Mouse (Mus musculus) heart, embryonic 14.5 days (tissue): Measurements from ENCODE around the gene Hint1. TPM values are rescaled to one million over a fixed set of nuclear protein-coding genes. Genes with fewer than 3 reads are reported as not detected.

ENCODE experiments used
- ATAC-seq: fragments of 200-750 bp; cut with Nextera tagmentation; 2 replicates; pipeline ENCODE4 v1.8.0; 2017; ENCODE audit warnings: low read depth, moderate TSS enrichment; ENCODE audit not compliant: insufficient number of reproducible peaks, insufficient read depth, low FRiP score
- H3K27ac ChIP-seq, 2 experiments: fragments of 200-500 bp in 1 of 2; fragments of 300-500 bp in 1 of 2; sonication (generic) in 1 of 2; replicated peaks in 1 of 2; 2 replicates each; pipeline ENCODE4 v1.5.1; 2012 to 2014; ENCODE audit warnings: low read depth in 2 of 2, low read length in 2 of 2, control low read depth in 1 of 2, mild to moderate bottlenecking in 1 of 2, mixed read lengths in 1 of 2; ENCODE audit not compliant: control insufficient read depth in 1 of 2, insufficient read depth in 1 of 2
- H3K27me3 ChIP-seq: fragments of 300-500 bp; sonication (generic); 2 replicates; pipeline ENCODE4 v1.6.1; 2014; ENCODE audit warnings: mild to moderate bottlenecking, low read length, control low read depth; ENCODE audit not compliant: control insufficient read depth, insufficient read depth
- H3K36me3 ChIP-seq: fragments of 300-500 bp; sonication (generic); 2 replicates; pipeline ENCODE4 v1.6.1; 2014; ENCODE audit warnings: mild to moderate bottlenecking, control low read depth, low read length, mixed read lengths; ENCODE audit not compliant: control insufficient read depth, insufficient read depth
- H3K4me1 ChIP-seq, 2 experiments: fragments of 200-500 bp in 1 of 2; fragments of 300-500 bp in 1 of 2; sonication (generic) in 1 of 2; 2 replicates each; pipeline ENCODE4 v1.6.1; 2012 to 2014; ENCODE audit warnings: low read length in 2 of 2, control low read depth in 1 of 2, mixed read lengths in 1 of 2; ENCODE audit not compliant: control insufficient read depth in 2 of 2, insufficient read depth in 2 of 2
- H3K4me2 ChIP-seq: fragments of 300-500 bp; sonication (generic); 2 replicates; pipeline ENCODE4 v1.6.1; 2014; ENCODE audit warnings: mild to moderate bottlenecking, low read length
- H3K4me3 ChIP-seq, 2 experiments: fragments of 200-500 bp in 1 of 2; fragments of 300-500 bp in 1 of 2; sonication (generic) in 1 of 2; 2 replicates each; pipeline ENCODE4 v1.5.1; 2012 to 2014; ENCODE audit warnings: low read length in 2 of 2, mild to moderate bottlenecking in 2 of 2, control low read depth in 1 of 2, low read depth in 1 of 2, moderate library complexity in 1 of 2; ENCODE audit not compliant: control insufficient read depth in 1 of 2, insufficient read depth in 1 of 2
- H3K9ac ChIP-seq: fragments of 300-500 bp; sonication (generic); 2 replicates; pipeline ENCODE4 v1.6.1; 2014; ENCODE audit warnings: mild to moderate bottlenecking, low read length
- H3K9me3 ChIP-seq: fragments of 300-500 bp; sonication (generic); 2 replicates; pipeline ENCODE4 v1.6.1; 2016; ENCODE audit warnings: low read length, control low read depth; ENCODE audit not compliant: control insufficient read depth
- WGBS: fragments of 180-500 bp; shearing (Covaris S2); extraction: QIAGEN DNeasy Blood & Tissue Kit; methylation state at CpG from one replicate; pipeline ENCODE4 v1.1.7; 2014; 5-methylcytosine and 5-hydroxymethylcytosine counted together
- polyA plus RNA-seq: library from polyadenylated mRNA; unstranded; fragments of >200 nt; fragmentation: Nextera tagmentation; extraction: Ambion mirVana; gene quantifications from 2 replicates; pipeline ENCODE4 v1.2.1, GENCODE M21; 2014

Hint1 gene
- polyA plus RNA-seq, 1 experiment from 2014 or later: 753 TPM

GRCm38 (mm10) chr11:54913841-54914240 is 47.7 kb downstream of the Hint1 start:
- H3K4me2 ChIP-seq: no peak overlapping the region
- H3K36me3 ChIP-seq: peaks cover 94% of the 10 kb centered on the region
- H3K27ac ChIP-seq: no peak overlapping the region
- H3K9ac ChIP-seq: no peak overlapping the region
- no peaks in the 10 kb centered on the region for H3K27me3 ChIP-seq
- H3K4me1 ChIP-seq: no peaks in the 10 kb centered on the region
- ATAC-seq: no peak
- no peak overlapping the region for H3K4me3 ChIP-seq
- no peaks in the 10 kb centered on the region for H3K9me3 ChIP-seq
- WGBS: 94% methylated on average over 5 of the region's 5 CpGs

DNA sequence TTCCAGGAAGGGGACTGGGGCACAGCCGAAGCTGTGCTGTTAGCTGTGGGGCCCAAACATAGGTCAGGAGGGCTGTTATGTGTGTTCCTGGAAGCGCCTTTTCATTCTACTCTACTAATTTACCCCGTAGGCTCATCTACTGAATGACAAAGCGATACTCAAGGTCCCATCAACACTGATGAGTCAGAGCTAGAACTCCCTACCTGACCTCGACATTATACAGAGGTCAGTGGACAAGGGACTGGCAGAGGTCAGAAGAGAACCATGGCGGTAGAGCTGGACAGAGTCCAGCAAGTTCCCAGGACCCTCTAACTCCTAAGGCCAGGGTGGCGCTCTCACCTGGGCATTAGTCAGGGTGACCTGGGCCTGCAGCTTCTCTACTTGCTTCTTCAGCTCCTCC is 51.3 kb downstream of the Hint1 start:
- ATAC-seq: no peak

GRCm38 (mm10) chr11:54918273-54918672 is 52.1 kb downstream of the Hint1 start:
- Histone ChIP-seq H3K36me3 (peaks cover 87% of the 10 kb centered on the region), H3K9me3 (no peaks in the 10 kb centered on the region), H3K4me1 (peaks cover 12 to 19% of the 10 kb centered on the region in 2 experiments), H3K4me3 (no peak overlapping the region), H3K9ac (no peak overlapping the region), H3K27ac (no peak overlapping the region), H3K27me3 (no peaks in the 10 kb centered on the region), H3K4me2 (no peak overlapping the region)
- no peak for ATAC-seq
- WGBS: 88% methylated on average over 4 of the region's 4 CpGs

More for the DNA sequence above, 51.3 kb downstream of the Hint1 start:
- no peaks in the 10 kb centered on the region for H3K27me3 ChIP-seq
- no peak overlapping the region for H3K4me2 ChIP-seq
- 87% methylated on average over 7 of the region's 7 CpGs for WGBS
- H3K4me1 ChIP-seq: peaks cover 12 to 19% of the 10 kb centered on the region in 2 experiments
- no peak overlapping the region for H3K9ac ChIP-seq
- H3K4me3 ChIP-seq: no peak overlapping the region
- H3K9me3 ChIP-seq: no peaks in the 10 kb centered on the region
- no peak overlapping the region for H3K27ac ChIP-seq
- peaks cover 85% of the 10 kb centered on the region for H3K36me3 ChIP-seq

Other genes with a start within 250 kb of the Hint1 start
- 64.6 and 65.1 TPM in 2 replicates for gene Cdc42se2, start 78.7 kb upstream of the Hint1 start, polyA plus RNA-seq
- 17.5 and 21.7 TPM in 2 replicates for gene Lyrm7, start 5.5 kb upstream of the Hint1 start, polyA plus RNA-seq
- gene Gpx3, start 36.1 kb downstream of the Hint1 start, polyA plus RNA-seq: 1,228 and 1,448 TPM in 2 replicates
- 19.3 and 20.5 TPM in 2 replicates for gene Tnip1, start 96.5 kb downstream of the Hint1 start, polyA plus RNA-seq
- 369 and 384 TPM in 2 replicates for gene Anxa6, start 167.1 kb downstream of the Hint1 start, polyA plus RNA-seq
- gene Ccdc69, start 211.7 kb downstream of the Hint1 start, polyA plus RNA-seq: 25.6 and 26.7 TPM in 2 replicates
- gene Gm2a, start 231.7 kb downstream of the Hint1 start, polyA plus RNA-seq: 48.2 and 55.7 TPM in 2 replicates